Comparison of ENCODE assay signal across 23 mouse cellular contexts in genomic region chr5:113596780-113597353, GRCm38 (mm10). TPM values are rescaled to one million over a fixed set of nuclear protein-coding genes. Genes with fewer than 3 reads are reported as not detected.
DNase-seq lines count a peak whose midpoint lies in the region; ATAC-seq lines count a peak whose summit lies in the region.
"Had no signal": no experiment of that assay in that cellular context is flagged by ENCODE, and none has a peak within 500 bp of the region (broad histone marks: within the 10 kb centered on the region; RNA-seq: fewer than 3 reads in every experiment).

No protein-coding gene starts in this region.

- ATAC-seq in hindbrain, embryonic 13.5 days (ENCODE audit: low FRiP score): no peak
- no peak for ATAC-seq in midbrain, embryonic 15.5 days (replicated peaks)
- ATAC-seq: forebrain, embryonic 13.5 days; forebrain, postnatal 0 days; inflammation-experienced regulatory T-cells, adult 6 months; intestine, postnatal 0 days; Patski had no signal

- H3K27ac ChIP-seq in hindbrain, embryonic 13.5 days: peak overlapping the region; percentile 58; the same call in 1 of the 2 replicates
- no peak overlapping the region for H3K27ac ChIP-seq in hindbrain, embryonic 10.5 days
- 0 out of 2 replicates have a peak overlapping the region, but pooled peaks have one; percentile 42 for H3K27ac ChIP-seq in midbrain, embryonic 15.5 days
- H3K27ac ChIP-seq in midbrain, embryonic 10.5 days (replicated peaks): no peak overlapping the region; the same call in 1 of the 2 replicates
- H3K27ac ChIP-seq: embryonic facial prominence, embryonic 10.5 days; forebrain, embryonic 13.5 days; gastrocnemius, adult 2 months; heart, embryonic 10.5 days; hindbrain, embryonic 15.5 days had no signal

- H3K36me3 ChIP-seq in hindbrain, embryonic 13.5 days: no peaks in the 10 kb centered on the region
- no peaks in the 10 kb centered on the region for H3K36me3 ChIP-seq in hindbrain, embryonic 10.5 days
- no peaks in the 10 kb centered on the region for H3K36me3 ChIP-seq in midbrain, embryonic 15.5 days (replicated peaks)
- no peaks in the 10 kb centered on the region for H3K36me3 ChIP-seq in midbrain, embryonic 10.5 days
- H3K36me3 ChIP-seq: embryonic facial prominence, embryonic 10.5 days; heart, embryonic 10.5 days; hindbrain, embryonic 15.5 days had no signal

- no peak overlapping the region for H3K4me2 ChIP-seq in hindbrain, embryonic 13.5 days
- no peak overlapping the region for H3K4me2 ChIP-seq in midbrain, embryonic 15.5 days
- H3K4me2 ChIP-seq: forebrain, embryonic 13.5 days; hindbrain, embryonic 15.5 days had no signal

- H3K9me3 ChIP-seq in hindbrain, embryonic 13.5 days: no peaks in the 10 kb centered on the region
- H3K9me3 ChIP-seq in hindbrain, embryonic 10.5 days: 0 out of 2 replicates have a peak, but pooled peaks cover 3% of the 10 kb centered on the region
- H3K9me3 ChIP-seq in midbrain, embryonic 15.5 days: no peaks in the 10 kb centered on the region
- no peaks in the 10 kb centered on the region for H3K9me3 ChIP-seq in midbrain, embryonic 10.5 days (replicated peaks)
- H3K9me3 ChIP-seq: embryonic facial prominence, embryonic 10.5 days; forebrain, embryonic 13.5 days; heart, embryonic 10.5 days; hindbrain, embryonic 15.5 days had no signal

- no peak for DNase-seq in hindbrain, embryonic 10.5 days (ENCODE audit: low spot score)
- no peak for DNase-seq in midbrain, embryonic 10.5 days (ENCODE audit: low spot score)
- DNase-seq in R1 (ENCODE audit: low read depth, low spot score): peak; percentile 57
- DNase-seq in lung, postnatal 36 days: no peak
- DNase-seq in frontal cortex, postnatal 25 days (ENCODE audit: low spot score in 2 of 2): no peak
- DNase-seq: adrenal gland, adult 8-10 months; cerebellum, adult 11-12 months; cerebellum, adult 9-11 months; cerebellum, postnatal 36 days; forebrain, postnatal 0 days; gastrocnemius, adult 2 months; gastrocnemius, postnatal 25 days; heart, postnatal 10 days; heart, postnatal 4 days had no signal

- no peak overlapping the region for H3K9ac ChIP-seq in hindbrain, embryonic 13.5 days
- no peak overlapping the region for H3K9ac ChIP-seq in midbrain, embryonic 15.5 days
- H3K9ac ChIP-seq: forebrain, embryonic 13.5 days; forebrain, postnatal 0 days; hindbrain, embryonic 15.5 days had no signal

- H3K4me1 ChIP-seq in hindbrain, embryonic 13.5 days (replicated peaks): peaks cover 37% of the 10 kb centered on the region
- peaks cover 36% of the 10 kb centered on the region for H3K4me1 ChIP-seq in hindbrain, embryonic 10.5 days (replicated peaks)
- peaks cover 25% of the 10 kb centered on the region for H3K4me1 ChIP-seq in midbrain, embryonic 15.5 days
- peaks cover 28% of the 10 kb centered on the region for H3K4me1 ChIP-seq in midbrain, embryonic 10.5 days

- no peaks in the 10 kb centered on the region for H3K27me3 ChIP-seq in hindbrain, embryonic 13.5 days
- H3K27me3 ChIP-seq in hindbrain, embryonic 10.5 days (ENCODE audit: insufficient read depth, poor library complexity, severe bottlenecking): no peaks in the 10 kb centered on the region
- no peaks in the 10 kb centered on the region for H3K27me3 ChIP-seq in midbrain, embryonic 15.5 days (replicated peaks)
- no peaks in the 10 kb centered on the region for H3K27me3 ChIP-seq in midbrain, embryonic 10.5 days (ENCODE audit: low read depth, poor library complexity, severe bottlenecking)
- H3K27me3 ChIP-seq: forebrain, embryonic 13.5 days; hindbrain, embryonic 15.5 days; Patski had no signal

- WGBS in hindbrain, embryonic 13.5 days: 65% methylated on average over 9 of the region's 9 CpGs
- 78% methylated on average over 9 of the region's 9 CpGs for WGBS in hindbrain, embryonic 10.5 days
- WGBS in midbrain, embryonic 15.5 days: 69% methylated on average over 9 of the region's 9 CpGs
- WGBS in midbrain, embryonic 10.5 days: 78% methylated on average over 9 of the region's 9 CpGs

- H3K4me3 ChIP-seq in hindbrain, embryonic 13.5 days: no peak overlapping the region
- H3K4me3 ChIP-seq in hindbrain, embryonic 10.5 days: no peak overlapping the region
- H3K4me3 ChIP-seq in midbrain, embryonic 15.5 days: no peak overlapping the region
- no peak overlapping the region for H3K4me3 ChIP-seq in midbrain, embryonic 10.5 days
- H3K4me3 ChIP-seq: embryonic facial prominence, embryonic 10.5 days; forebrain, embryonic 13.5 days; gastrocnemius, adult 2 months; heart, embryonic 10.5 days; hindbrain, embryonic 15.5 days had no signal

RNA-seq across cellular contexts. Expression of gene Cmklr1, which starts 53.4 kb away (rescaled TPM):
- 1.2 and 1.8 TPM in 2 replicates for polyA plus RNA-seq in hindbrain, embryonic 13.5 days (2015; fragmentation: Nextera tagmentation; extraction: Ambion mirVana)
- 0.78 and 1.1 TPM in 2 replicates for polyA plus RNA-seq in hindbrain, embryonic 10.5 days (2016; fragmentation: Nextera tagmentation; extraction: Ambion mirVana)
- polyA plus RNA-seq in midbrain, embryonic 15.5 days (2015; fragmentation: Nextera tagmentation; extraction: Ambion mirVana): 2.0 and 2.8 TPM in 2 replicates
- 0.58 and 1.1 TPM in 2 replicates for polyA plus RNA-seq in midbrain, embryonic 10.5 days (2016; fragmentation: Nextera tagmentation; extraction: Ambion mirVana)
- polyA plus RNA-seq: Patski had no signal

Comparison
In these comparisons a context has a peak if more than half of its experiments do, and no peak if none do; other contexts are left out.
1. H3K27ac ChIP-seq: peak in hindbrain, embryonic 13.5 days (single experiment) and midbrain, embryonic 15.5 days (single experiment); none in hindbrain, embryonic 10.5 days (single experiment) and midbrain, embryonic 10.5 days (single experiment).